Mouse (Mus musculus): ENCODE measurements around the gene 1700061G19Rik. TPM values are rescaled to one million over a fixed set of nuclear protein-coding genes. Genes with fewer than 3 reads are reported as not detected.

The 1700061G19Rik gene
- polyA plus RNA-seq, 1 experiment from 2014 or later, result 0.26 TPM

- 97% methylated on average over 3 of the region's 3 CpGs for WGBS
- Histone ChIP-seq H3K36me3 (ENCODE audit: control insufficient read depth, insufficient read depth, low read length) (no peaks in the 10 kb centered on the region; the same call in 1 of the 2 replicates), H3K4me2 (replicated peaks; ENCODE audit: low read depth, low read length) (no peak overlapping the region), H3K9ac (ENCODE audit: low read depth, low read length) (no peak overlapping the region), H3K4me3 (ENCODE audit: low read depth, low read length) (no peak overlapping the region), H3K4me1 (replicated peaks; ENCODE audit: control insufficient read depth, insufficient read depth, low read length) (no peaks in the 10 kb centered on the region), H3K9me3 (ENCODE audit: control insufficient read depth, low read length) (no peaks in the 10 kb centered on the region), H3K27me3 (ENCODE audit: control insufficient read depth, insufficient read depth, low read length) (no peaks in the 10 kb centered on the region), H3K27ac (ENCODE audit: low read depth, low read length) (no peak overlapping the region)
- no peak for ATAC-seq (ENCODE audit: low FRiP score)
- no peak for DNase-seq (ENCODE audit: low spot score)
Observed at GRCm38 (mm10) chr17:56919725-56920124, 44.4 kb downstream of the 1700061G19Rik start.

GRCm38 (mm10) chr17:56925998-56926397 lies 50.7 kb downstream of the 1700061G19Rik start:
- no peak overlapping the region for H3K9ac ChIP-seq (ENCODE audit: low read depth, low read length)
- H3K27ac ChIP-seq (ENCODE audit: low read depth, low read length), result no peak overlapping the region
- no peak overlapping the region for H3K4me3 ChIP-seq (ENCODE audit: low read depth, low read length)
- no peaks in the 10 kb centered on the region for H3K4me1 ChIP-seq (replicated peaks; ENCODE audit: control insufficient read depth, insufficient read depth, low read length)
- no peaks in the 10 kb centered on the region for H3K27me3 ChIP-seq (ENCODE audit: control insufficient read depth, insufficient read depth, low read length)
- DNase-seq (ENCODE audit: low spot score), result no peak
- H3K4me2 ChIP-seq (replicated peaks; ENCODE audit: low read depth, low read length), result no peak overlapping the region
- ATAC-seq (ENCODE audit: low FRiP score), result no peak
- H3K36me3 ChIP-seq (ENCODE audit: control insufficient read depth, insufficient read depth, low read length), result peaks cover 5% of the 10 kb centered on the region; the same call in 1 of the 2 replicates
- H3K9me3 ChIP-seq (ENCODE audit: control insufficient read depth, low read length), result no peaks in the 10 kb centered on the region
- WGBS, result 97% methylated on average over 2 of the region's 2 CpGs

DNA sequence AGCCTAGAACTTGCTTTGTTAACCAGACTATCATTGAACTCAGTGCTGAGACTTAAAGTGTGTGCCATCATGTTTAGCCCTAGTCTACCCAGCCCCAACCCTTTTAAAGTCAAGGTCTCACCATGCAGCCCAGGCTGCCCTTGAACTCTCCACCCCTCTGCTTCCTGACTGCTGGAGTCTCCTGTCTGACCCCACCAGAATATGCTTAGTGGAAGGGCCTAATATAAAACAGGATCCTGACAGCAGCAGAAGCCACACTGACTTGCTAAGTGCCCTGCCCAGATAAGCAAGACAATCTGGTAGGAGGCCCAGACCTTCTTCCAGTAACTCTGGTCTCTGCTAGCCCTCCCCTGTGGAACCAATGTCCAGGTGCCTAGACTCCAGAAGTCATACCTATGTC lies 53.8 kb downstream of the 1700061G19Rik start:
- Histone ChIP-seq H3K9me3 (ENCODE audit: control insufficient read depth, low read length) (no peaks in the 10 kb centered on the region), H3K36me3 (ENCODE audit: control insufficient read depth, insufficient read depth, low read length) (peaks cover 5% of the 10 kb centered on the region; the same call in 1 of the 2 replicates), H3K4me3 (ENCODE audit: low read depth, low read length) (no peak overlapping the region), H3K4me2 (replicated peaks; ENCODE audit: low read depth, low read length) (no peak overlapping the region), H3K27me3 (ENCODE audit: control insufficient read depth, insufficient read depth, low read length) (no peaks in the 10 kb centered on the region), H3K27ac (ENCODE audit: low read depth, low read length) (no peak overlapping the region), H3K4me1 (replicated peaks; ENCODE audit: control insufficient read depth, insufficient read depth, low read length) (peaks cover 5% of the 10 kb centered on the region; the same call in 1 of the 2 replicates), H3K9ac (ENCODE audit: low read depth, low read length) (no peak overlapping the region)
- DNase-seq (ENCODE audit: low spot score), result no peak
- ATAC-seq (ENCODE audit: low FRiP score), result no peak

GRCm38 (mm10) chr17:56929530-56929929 lies 54.3 kb downstream of the 1700061G19Rik start:
- WGBS, result 86% methylated on average over 1 of the region's 1 CpGs
- no peaks in the 10 kb centered on the region for H3K9me3 ChIP-seq (ENCODE audit: control insufficient read depth, low read length)
- ATAC-seq (ENCODE audit: low FRiP score), result no peak
- H3K36me3 ChIP-seq (ENCODE audit: control insufficient read depth, insufficient read depth, low read length), result peaks cover 5% of the 10 kb centered on the region; the same call in 1 of the 2 replicates
- no peak overlapping the region for H3K4me2 ChIP-seq (replicated peaks; ENCODE audit: low read depth, low read length)
- no peak overlapping the region for H3K9ac ChIP-seq (ENCODE audit: low read depth, low read length)
- H3K4me3 ChIP-seq (ENCODE audit: low read depth, low read length), result no peak overlapping the region
- H3K27ac ChIP-seq (ENCODE audit: low read depth, low read length), result no peak overlapping the region
- H3K27me3 ChIP-seq (ENCODE audit: control insufficient read depth, insufficient read depth, low read length), result no peaks in the 10 kb centered on the region
- DNase-seq (ENCODE audit: low spot score), result no peak
- H3K4me1 ChIP-seq (replicated peaks; ENCODE audit: control insufficient read depth, insufficient read depth, low read length), result peaks cover 5% of the 10 kb centered on the region; the same call in 1 of the 2 replicates

DNA sequence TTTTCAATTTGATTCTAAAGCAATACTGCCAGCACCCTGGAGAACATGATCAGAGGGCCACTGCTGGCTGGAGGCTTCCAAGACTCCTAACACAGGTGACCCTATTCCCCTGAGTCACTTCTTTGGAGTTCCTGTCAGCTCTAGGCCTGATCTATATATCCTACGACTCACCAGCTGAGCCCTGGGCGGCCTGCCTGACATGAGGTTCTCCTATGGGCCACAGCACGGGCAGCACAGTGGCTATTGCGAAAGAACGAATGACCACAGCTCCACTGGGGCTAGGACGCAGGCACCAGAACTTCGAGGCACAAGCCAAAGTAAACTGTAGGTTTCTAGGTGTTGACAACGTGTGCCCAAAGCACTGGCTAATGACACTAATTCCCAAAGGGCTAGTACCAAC lies 54.7 kb downstream of the 1700061G19Rik start:
- Histone ChIP-seq H3K4me2 (replicated peaks; ENCODE audit: low read depth, low read length) (no peak overlapping the region), H3K4me3 (ENCODE audit: low read depth, low read length) (no peak overlapping the region), H3K36me3 (ENCODE audit: control insufficient read depth, insufficient read depth, low read length) (peaks cover 3% of the 10 kb centered on the region; the same call in 1 of the 2 replicates), H3K4me1 (replicated peaks; ENCODE audit: control insufficient read depth, insufficient read depth, low read length) (peaks cover 5% of the 10 kb centered on the region; the same call in 1 of the 2 replicates), H3K27me3 (ENCODE audit: control insufficient read depth, insufficient read depth, low read length) (no peaks in the 10 kb centered on the region), H3K9ac (ENCODE audit: low read depth, low read length) (no peak overlapping the region), H3K27ac (ENCODE audit: low read depth, low read length) (no peak overlapping the region), H3K9me3 (ENCODE audit: control insufficient read depth, low read length) (no peaks in the 10 kb centered on the region)
- DNase-seq (ENCODE audit: low spot score) (no peak), ATAC-seq (ENCODE audit: low FRiP score) (no peak)
- 83% methylated on average over 8 of the region's 8 CpGs for WGBS

DNA sequence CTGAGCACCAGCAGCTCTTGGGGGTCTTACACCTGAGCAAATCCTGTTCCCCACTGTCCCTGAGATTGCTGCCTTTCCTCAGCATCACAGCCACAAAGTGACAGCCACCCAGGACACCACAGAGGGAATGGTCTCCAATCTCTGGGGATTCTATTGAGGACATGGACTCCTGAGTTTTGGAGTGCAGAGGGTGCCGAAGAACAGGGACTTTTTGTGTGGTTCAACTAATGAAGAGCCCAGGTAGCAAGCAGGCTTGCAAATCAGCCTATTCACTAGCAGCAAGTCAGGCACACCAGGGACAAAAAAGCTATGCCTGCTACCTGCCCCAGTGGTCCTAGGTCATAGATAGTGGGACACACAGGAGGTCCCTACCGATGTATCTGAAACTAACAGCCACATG lies 58.1 kb downstream of the 1700061G19Rik start:
- no peak overlapping the region for H3K4me3 ChIP-seq (ENCODE audit: low read depth, low read length)
- no peak for DNase-seq (ENCODE audit: low spot score)
- no peak overlapping the region for H3K9ac ChIP-seq (ENCODE audit: low read depth, low read length)
- no peaks in the 10 kb centered on the region for H3K36me3 ChIP-seq (ENCODE audit: control insufficient read depth, insufficient read depth, low read length)
- H3K4me1 ChIP-seq (replicated peaks; ENCODE audit: control insufficient read depth, insufficient read depth, low read length), result peaks cover 5% of the 10 kb centered on the region; the same call in 1 of the 2 replicates
- H3K27me3 ChIP-seq (ENCODE audit: control insufficient read depth, insufficient read depth, low read length), result no peaks in the 10 kb centered on the region
- no peak overlapping the region for H3K27ac ChIP-seq (ENCODE audit: low read depth, low read length)
- ATAC-seq (ENCODE audit: low FRiP score), result no peak
- no peaks in the 10 kb centered on the region for H3K9me3 ChIP-seq (ENCODE audit: control insufficient read depth, low read length)
- H3K4me2 ChIP-seq (replicated peaks; ENCODE audit: low read depth, low read length), result peak overlapping the region; percentile 69
- WGBS, result 94% methylated on average over 2 of the region's 2 CpGs

DNA sequence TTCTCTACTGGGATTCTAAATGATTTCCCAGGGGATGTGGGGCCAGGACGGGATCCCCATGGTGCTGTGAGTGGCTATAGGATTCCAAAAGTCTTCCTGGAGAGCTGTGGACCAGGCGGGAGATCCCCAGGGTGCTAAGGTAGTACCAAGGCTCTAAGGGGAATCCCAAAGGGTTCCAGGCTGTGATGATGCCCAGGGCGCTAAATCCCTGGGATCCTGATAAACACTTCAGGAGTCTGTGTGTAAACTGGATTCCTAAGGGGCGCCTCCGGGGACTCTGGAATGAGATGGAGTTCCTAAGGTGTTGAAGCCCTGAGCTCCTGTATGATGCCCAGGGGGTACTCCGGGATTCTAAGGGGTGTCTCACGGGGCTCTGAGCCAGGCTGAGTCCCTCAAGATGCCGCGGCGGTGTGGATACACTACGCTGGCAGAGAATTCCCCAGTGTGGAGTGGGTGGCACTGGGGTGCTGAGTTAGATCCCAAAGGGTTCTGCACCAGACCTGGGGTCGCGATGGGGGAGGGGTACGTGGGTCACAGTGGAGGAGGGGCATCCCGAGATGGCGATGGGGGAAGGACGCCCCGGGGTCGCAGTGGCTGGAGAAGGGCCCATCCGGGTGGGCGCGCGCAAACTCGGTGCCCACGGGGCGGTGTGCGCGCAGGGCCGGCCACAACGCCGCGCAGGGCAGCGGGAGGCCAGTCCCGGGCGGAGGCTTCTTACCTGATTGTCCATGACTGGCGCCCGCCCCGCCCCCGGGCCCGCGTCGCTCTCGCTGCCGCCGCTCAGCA lies 59.5 kb downstream of the 1700061G19Rik start:
- Histone ChIP-seq H3K9me3 (ENCODE audit: control insufficient read depth, low read length) (no peaks in the 10 kb centered on the region), H3K27me3 (ENCODE audit: control insufficient read depth, insufficient read depth, low read length) (no peaks in the 10 kb centered on the region), H3K36me3 (ENCODE audit: control insufficient read depth, insufficient read depth, low read length) (no peaks in the 10 kb centered on the region), H3K4me3 (ENCODE audit: low read depth, low read length) (peak overlapping the region; percentile 96), H3K4me2 (replicated peaks; ENCODE audit: low read depth, low read length) (peak overlapping the region; percentile 69), H3K4me1 (replicated peaks; ENCODE audit: control insufficient read depth, insufficient read depth, low read length) (peaks cover 5% of the 10 kb centered on the region; the same call in 1 of the 2 replicates), H3K9ac (ENCODE audit: low read depth, low read length) (peak overlapping the region; percentile 98), H3K27ac (ENCODE audit: low read depth, low read length) (peak overlapping the region; percentile 67)
- peak; percentile 69 for DNase-seq (ENCODE audit: low spot score)
- 2% methylated on average over 23 of the region's 45 CpGs for WGBS
- ATAC-seq (ENCODE audit: low FRiP score), result peak; percentile 63

- Histone ChIP-seq H3K27me3 (ENCODE audit: control insufficient read depth, insufficient read depth, low read length) (no peaks in the 10 kb centered on the region), H3K36me3 (ENCODE audit: control insufficient read depth, insufficient read depth, low read length) (no peaks in the 10 kb centered on the region), H3K27ac (ENCODE audit: low read depth, low read length) (peak within 1 kb of the TSS; percentile 67), H3K4me3 (ENCODE audit: low read depth, low read length) (peak within 1 kb of the TSS; percentile 96), H3K4me2 (replicated peaks; ENCODE audit: low read depth, low read length) (peak within 1 kb of the TSS; percentile 69), H3K4me1 (replicated peaks; ENCODE audit: control insufficient read depth, insufficient read depth, low read length) (peaks cover 5% of the 10 kb centered on the region; the same call in 1 of the 2 replicates), H3K9me3 (ENCODE audit: control insufficient read depth, low read length) (no peaks in the 10 kb centered on the region), H3K9ac (ENCODE audit: low read depth, low read length) (peak within 1 kb of the TSS; percentile 98)
- DNase-seq (ENCODE audit: low spot score) (peak; percentile 100), ATAC-seq (ENCODE audit: low FRiP score) (peak; percentile 99)
- 3% methylated on average over 42 of the region's 76 CpGs for WGBS
Observed at GRCm38 (mm10) chr17:56935363-56936131, 60.3 kb downstream of the 1700061G19Rik start, which contains the start of gene Mllt1. Gene Mllt1, minus strand, starts transcription at chr17:56935415.

Data from hindbrain, embryonic 11.5 days (tissue).